Mouse (Mus musculus): ENCODE measurements around the gene Zfp74. TPM values are rescaled to one million over a fixed set of nuclear protein-coding genes. Genes with fewer than 3 reads are reported as not detected.

Gene Zfp74
- polyA plus RNA-seq, 1 experiment from 2014 or later, result 11.4 TPM

Small RNAs within 50 kb of the gene (microRNA-seq; reads per million reads assigned to microRNA genes)
- not detected for gene Mir7668 (ENCODE audit: borderline number of aligned reads)

Other genes with a start within 250 kb of the Zfp74 start
- gene Catsperg2, start 227.1 kb downstream of the Zfp74 start, polyA plus RNA-seq (2015; fragmentation: Nextera tagmentation; extraction: Ambion mirVana), result not detected in 2 replicates
- gene Zfp84, start 185.5 kb downstream of the Zfp74 start, polyA plus RNA-seq (2015; fragmentation: Nextera tagmentation; extraction: Ambion mirVana), result 13.1 and 14.7 TPM in 2 replicates
- 8.9 and 10.5 TPM in 2 replicates for gene Zfp30, start 170.1 kb downstream of the Zfp74 start, polyA plus RNA-seq (2015; fragmentation: Nextera tagmentation; extraction: Ambion mirVana)
- 14.1 and 14.6 TPM in 2 replicates for gene Zfp790, start 138.0 kb downstream of the Zfp74 start, polyA plus RNA-seq (2015; fragmentation: Nextera tagmentation; extraction: Ambion mirVana)
- 4.8 and 5.6 TPM in 2 replicates for gene Zfp940, start 100.4 kb downstream of the Zfp74 start, polyA plus RNA-seq (2015; fragmentation: Nextera tagmentation; extraction: Ambion mirVana)
- 6.4 and 6.5 TPM in 2 replicates for gene Zfp420, start 94.1 kb downstream of the Zfp74 start, polyA plus RNA-seq (2015; fragmentation: Nextera tagmentation; extraction: Ambion mirVana)
- 11.8 and 11.9 TPM in 2 replicates for gene Zfp27, start 47.5 kb downstream of the Zfp74 start, polyA plus RNA-seq (2015; fragmentation: Nextera tagmentation; extraction: Ambion mirVana)
- gene Zfp383, start 45.9 kb downstream of the Zfp74 start, polyA plus RNA-seq (2015; fragmentation: Nextera tagmentation; extraction: Ambion mirVana), result 5.0 and 5.3 TPM in 2 replicates
- gene Zfp568, start 29.9 kb upstream of the Zfp74 start, polyA plus RNA-seq (2015; fragmentation: Nextera tagmentation; extraction: Ambion mirVana), result 18.4 and 22.6 TPM in 2 replicates
- 5.3 and 6.7 TPM in 2 replicates for gene Zfp14, start 97.3 kb upstream of the Zfp74 start, polyA plus RNA-seq (2015; fragmentation: Nextera tagmentation; extraction: Ambion mirVana)
- gene Zfp82, start 118.8 kb upstream of the Zfp74 start, polyA plus RNA-seq (2015; fragmentation: Nextera tagmentation; extraction: Ambion mirVana), result 7.9 and 8.3 TPM in 2 replicates
- gene Gm26920, start 136.3 kb upstream of the Zfp74 start, polyA plus RNA-seq (2015; fragmentation: Nextera tagmentation; extraction: Ambion mirVana), result 0.73 and 1.9 TPM in 2 replicates
- gene Zfp566, start 136.4 kb upstream of the Zfp74 start, polyA plus RNA-seq (2015; fragmentation: Nextera tagmentation; extraction: Ambion mirVana), result 9.4 and 10.6 TPM in 2 replicates
- 120 and 122 TPM in 2 replicates for gene Zfp260, start 140.7 kb upstream of the Zfp74 start, polyA plus RNA-seq (2015; fragmentation: Nextera tagmentation; extraction: Ambion mirVana)
- gene Zfp382, start 167.9 kb upstream of the Zfp74 start, polyA plus RNA-seq (2015; fragmentation: Nextera tagmentation; extraction: Ambion mirVana), result 14.6 and 15.4 TPM in 2 replicates
- gene Zfp146, start 215.7 kb upstream of the Zfp74 start, polyA plus RNA-seq (2015; fragmentation: Nextera tagmentation; extraction: Ambion mirVana), result 13.6 and 17.7 TPM in 2 replicates
- gene Cox7a1, start 230.1 kb upstream of the Zfp74 start, polyA plus RNA-seq (2015; fragmentation: Nextera tagmentation; extraction: Ambion mirVana), result 6.4 and 6.5 TPM in 2 replicates
- gene Capns1, start 244.7 kb upstream of the Zfp74 start, polyA plus RNA-seq (2015; fragmentation: Nextera tagmentation; extraction: Ambion mirVana), result 111 and 113 TPM in 2 replicates